In the genomic region with DNA sequence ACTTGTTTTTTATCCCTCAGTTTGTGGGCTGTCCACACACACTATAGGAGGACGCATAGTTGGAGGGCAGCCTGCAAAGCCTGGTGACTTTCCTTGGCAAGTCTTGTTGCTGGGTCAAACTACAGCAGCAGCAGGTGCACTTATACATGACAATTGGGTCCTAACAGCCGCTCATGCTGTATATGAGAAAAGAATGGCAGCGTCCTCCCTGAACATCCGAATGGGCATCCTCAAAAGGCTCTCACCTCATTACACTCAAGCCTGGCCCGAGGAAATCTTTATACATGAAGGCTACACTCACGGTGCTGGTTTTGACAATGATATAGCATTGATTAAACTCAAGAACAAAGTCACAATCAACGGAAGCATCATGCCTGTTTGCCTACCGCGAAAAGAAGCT, we compare ENCODE assay signal across 1 mouse cellular context.
TF ChIP-seq lines count a peak whose summit lies in the region.

No protein-coding gene starts in this region.

TF ChIP-seq in MEL, 35 proteins besides CTCF, POLR2A, EP300 and RAD21:
- 0 out of 2 replicates have a peak, but pooled peaks have one; percentile 19 for TF ChIP-seq NELFE (IDR thresholded peaks at IDR 0.05; ENCODE audit: low read depth, low read length)
- no peak for TF ChIP-seq NRF1 (IDR thresholded peaks at IDR 0.05; ENCODE audit: insufficient read depth, low read depth, low read length, poor library complexity, severe bottlenecking)
